25 mouse cellular contexts compared by ENCODE assay signal in the genomic region with DNA sequence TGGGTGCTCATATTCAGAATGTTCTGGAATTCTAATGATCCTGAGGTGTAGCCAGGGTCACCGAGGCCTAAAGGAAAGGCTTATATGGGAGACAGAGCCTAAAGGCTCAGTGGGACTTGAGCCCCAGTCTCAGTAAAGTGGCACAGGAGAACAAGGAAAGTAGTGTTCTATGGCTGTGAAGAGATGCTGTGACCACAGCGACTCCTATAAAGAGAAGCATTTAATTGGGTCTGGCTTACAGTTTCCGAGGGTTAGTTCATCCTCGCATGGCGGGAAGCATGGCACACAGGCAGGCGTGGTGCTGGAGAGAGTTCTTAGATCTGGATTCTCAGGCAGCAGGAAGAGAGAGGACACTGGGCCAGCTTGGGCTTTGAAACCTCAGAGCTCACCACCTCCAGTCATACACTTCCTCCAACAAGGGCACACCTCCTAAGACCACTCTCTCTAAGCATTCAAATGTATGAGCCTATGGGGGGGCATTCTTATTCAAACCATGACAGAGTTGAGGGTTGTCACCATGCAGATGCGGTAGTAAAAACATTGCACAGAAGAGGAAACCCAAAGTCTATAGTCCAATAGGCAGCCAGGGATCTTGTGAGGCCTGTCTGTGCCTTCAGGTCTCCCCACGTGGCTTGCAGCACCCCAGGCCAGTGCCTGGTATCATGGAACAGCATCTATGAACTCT. TPM values are rescaled to one million over a fixed set of nuclear protein-coding genes. Genes with fewer than 3 reads are reported as not detected.
"Had no signal": no experiment of that assay in that cellular context is flagged by ENCODE, and none has a peak within 500 bp of the region (broad histone marks: within the 10 kb centered on the region; RNA-seq: fewer than 3 reads in every experiment).

No protein-coding gene starts in this region.

- ATAC-seq: intestine, postnatal 0 days; midbrain, embryonic 15.5 days had no signal

- DNase-seq: kidney, adult 2 months; kidney, postnatal 14 days; kidney, postnatal 4 days; lung, adult 18-20 months; lung, postnatal 10 days; lung, postnatal 36 days; right cerebral cortex, adult 18-20 months; right cerebral cortex, postnatal 14 days; right cerebral cortex, postnatal 4 days; thymus, adult 2 months; thymus, postnatal 14 days; thymus, postnatal 4 days had no signal

- H3K27ac ChIP-seq: left cerebral cortex, adult 2 months; liver, embryonic 15.5 days; midbrain, embryonic 10.5 days; midbrain, embryonic 15.5 days; neural tube, embryonic 12.5 days; neural tube, embryonic 15.5 days; stomach, postnatal 0 days had no signal

- H3K36me3 ChIP-seq: liver, embryonic 15.5 days; lung, embryonic 15.5 days; midbrain, embryonic 10.5 days; midbrain, embryonic 15.5 days; neural tube, embryonic 12.5 days; neural tube, embryonic 15.5 days had no signal

- H3K9me3 ChIP-seq: liver, embryonic 15.5 days; lung, embryonic 15.5 days; megakaryocyte, embryonic 14.5 days; midbrain, embryonic 10.5 days; midbrain, embryonic 15.5 days; neural tube, embryonic 12.5 days; neural tube, embryonic 15.5 days had no signal

- H3K4me2 ChIP-seq: liver, embryonic 15.5 days; lung, embryonic 15.5 days; midbrain, embryonic 15.5 days; neural tube, embryonic 12.5 days; neural tube, embryonic 15.5 days had no signal

- H3K9ac ChIP-seq: liver, embryonic 15.5 days; lung, embryonic 15.5 days; midbrain, embryonic 15.5 days; neural tube, embryonic 12.5 days; neural tube, embryonic 15.5 days had no signal

- H3K4me3 ChIP-seq: left cerebral cortex, adult 2 months; liver, embryonic 15.5 days; lung, embryonic 15.5 days; megakaryocyte, embryonic 14.5 days; midbrain, embryonic 10.5 days; midbrain, embryonic 15.5 days; neural tube, embryonic 12.5 days; neural tube, embryonic 15.5 days had no signal

RNA-seq across cellular contexts. Expression of gene Aanat, which starts 57.5 kb away (rescaled TPM):
- polyA plus RNA-seq: intestine, postnatal 0 days; kidney, adult 2 months; kidney, embryonic 16.5 days; liver, adult 2 months; liver, embryonic 15.5 days; lung, embryonic 15.5 days; midbrain, embryonic 10.5 days; neural tube, embryonic 12.5 days; stomach, embryonic 14.5 days; stomach, postnatal 0 days; thymus, adult 2 months had no signal
